ENCODE assay signal across 20 mouse cellular contexts in genomic region chr1:154200955-154201722, GRCm38 (mm10). TPM values are rescaled to one million over a fixed set of nuclear protein-coding genes. Genes with fewer than 3 reads are reported as not detected.
DNase-seq lines count a peak whose midpoint lies in the region; ATAC-seq and TF ChIP-seq lines count a peak whose summit lies in the region.
"Had no signal": no experiment of that assay in that cellular context is flagged by ENCODE, and none has a peak within 500 bp of the region (broad histone marks: within the 10 kb centered on the region; RNA-seq: fewer than 3 reads in every experiment).

Zfp648 (plus strand) TSS chr1:154201187.

- H3K36me3 ChIP-seq in lung, embryonic 16.5 days (ENCODE audit: control insufficient read depth, insufficient read depth, low read length): no peaks in the 10 kb centered on the region
- H3K36me3 ChIP-seq in kidney, postnatal 0 days (ENCODE audit: insufficient read depth, low read length): no peaks in the 10 kb centered on the region
- no peaks in the 10 kb centered on the region for H3K36me3 ChIP-seq in limb, embryonic 15.5 days
- H3K36me3 ChIP-seq: neural tube, embryonic 13.5 days had no signal

- ATAC-seq in lung, embryonic 16.5 days (ENCODE audit: low read depth): peak; percentile 53; the same call in 1 of the 2 replicates
- ATAC-seq in kidney, postnatal 0 days (replicated peaks; ENCODE audit: low FRiP score, low read depth): no peak; the same call in 1 of the 2 replicates
- peak; percentile 54; the same call in 1 of the 2 replicates for ATAC-seq in limb, embryonic 15.5 days (ENCODE audit: insufficient number of reproducible peaks, low FRiP score, low TSS enrichment, low read depth)
- ATAC-seq: forebrain, postnatal 0 days; midbrain, embryonic 16.5 days had no signal

- no peak within 1 kb of the TSS for H3K27ac ChIP-seq in lung, embryonic 16.5 days (ENCODE audit: low read length)
- H3K27ac ChIP-seq in kidney, postnatal 0 days: no peak within 1 kb of the TSS; the same call in 1 of the 2 replicates
- peak within 1 kb of the TSS; percentile 65 for H3K27ac ChIP-seq in limb, embryonic 15.5 days
- H3K27ac ChIP-seq: neural tube, embryonic 13.5 days had no signal

- TF ChIP-seq CTCF in kidney, postnatal 0 days (IDR thresholded peaks at IDR 0.05; ENCODE audit: low read depth): peak; percentile 2; the same call in 1 of the 2 replicates

- H3K4me2 ChIP-seq in lung, embryonic 16.5 days (ENCODE audit: low read depth, low read length): no peak within 1 kb of the TSS
- H3K4me2 ChIP-seq in kidney, postnatal 0 days (ENCODE audit: low read length): no peak within 1 kb of the TSS
- peak within 1 kb of the TSS; percentile 17 for H3K4me2 ChIP-seq in limb, embryonic 15.5 days
- H3K4me2 ChIP-seq: neural tube, embryonic 13.5 days had no signal

- no peak within 1 kb of the TSS for H3K9ac ChIP-seq in lung, embryonic 16.5 days (ENCODE audit: low read length)
- no peak within 1 kb of the TSS for H3K9ac ChIP-seq in kidney, postnatal 0 days (ENCODE audit: low read depth, low read length)
- H3K9ac ChIP-seq in limb, embryonic 15.5 days: no peak within 1 kb of the TSS
- H3K9ac ChIP-seq: forebrain, postnatal 0 days; neural tube, embryonic 13.5 days had no signal

- DNase-seq in adrenal gland, postnatal 14 days: peak; percentile 25
- no peak for DNase-seq in adrenal gland, adult 18-20 months (ENCODE audit: low spot score in 2 of 2)
- DNase-seq in lung, postnatal 25 days (ENCODE audit: low spot score): no peak
- DNase-seq in kidney, postnatal 0 days (ENCODE audit: low spot score): peak; percentile 7
- DNase-seq in thymus, postnatal 10 days (ENCODE audit: low spot score in 2 of 2): no peak
- DNase-seq in thymus, postnatal 0 days (ENCODE audit: low spot score): no peak
- DNase-seq: adrenal gland, adult 8-10 months; cerebellum, postnatal 25 days; forebrain, postnatal 0 days; layer of hippocampus, adult 9-11 months; left cerebral cortex, postnatal 4 days; lung, postnatal 36 days; thymus, adult 18-20 months had no signal

- peaks cover 32% of the 10 kb centered on the region for H3K27me3 ChIP-seq in lung, embryonic 16.5 days (ENCODE audit: control insufficient read depth, insufficient read depth, low read depth, low read length)
- peaks cover 11% of the 10 kb centered on the region; the same call in 1 of the 2 replicates for H3K27me3 ChIP-seq in kidney, postnatal 0 days (ENCODE audit: insufficient read depth, low read length)
- H3K27me3 ChIP-seq in limb, embryonic 15.5 days: peaks cover 29% of the 10 kb centered on the region

- no peak within 1 kb of the TSS for H3K4me3 ChIP-seq in lung, embryonic 16.5 days (ENCODE audit: low read length)
- H3K4me3 ChIP-seq in kidney, postnatal 0 days (replicated peaks; ENCODE audit: low read depth, low read length): no peak within 1 kb of the TSS
- peak within 1 kb of the TSS; percentile 12 for H3K4me3 ChIP-seq in limb, embryonic 15.5 days
- H3K4me3 ChIP-seq: neural tube, embryonic 13.5 days had no signal

- no peaks in the 10 kb centered on the region for H3K9me3 ChIP-seq in lung, embryonic 16.5 days (ENCODE audit: control insufficient read depth, low read length)
- no peaks in the 10 kb centered on the region for H3K9me3 ChIP-seq in kidney, postnatal 0 days (replicated peaks; ENCODE audit: low read length)
- no peaks in the 10 kb centered on the region for H3K9me3 ChIP-seq in limb, embryonic 15.5 days
- H3K9me3 ChIP-seq: neural tube, embryonic 13.5 days had no signal

- H3K4me1 ChIP-seq in lung, embryonic 16.5 days (replicated peaks; ENCODE audit: control insufficient read depth, insufficient read depth, low read length): peaks cover 3% of the 10 kb centered on the region; the same call in 1 of the 2 replicates
- no peaks in the 10 kb centered on the region; the same call in 1 of the 2 replicates for H3K4me1 ChIP-seq in kidney, postnatal 0 days (replicated peaks; ENCODE audit: insufficient read depth, low read length)
- peaks cover 32% of the 10 kb centered on the region for H3K4me1 ChIP-seq in limb, embryonic 15.5 days

- 27% methylated on average over 14 of the region's 14 CpGs for WGBS in lung, embryonic 16.5 days
- 40% methylated on average over 14 of the region's 14 CpGs for WGBS in kidney, postnatal 0 days
- WGBS in limb, embryonic 15.5 days: 25% methylated on average over 14 of the region's 14 CpGs

RNA-seq across cellular contexts. Expression of gene Zfp648, which starts in this region (rescaled TPM):
- 0.30 TPM in 2 replicates for total RNA-seq in adrenal gland, postnatal 14 days (2021)
- under 1 TPM; 0.20 to 0.32 TPM for total RNA-seq in adrenal gland, adult 18-20 months (2021)
- polyA plus RNA-seq in lung, embryonic 16.5 days (2015; fragmentation: Nextera tagmentation; extraction: Ambion mirVana): 0.25 and 0.33 TPM in 2 replicates
- 0.38 and 0.55 TPM in 2 replicates for polyA plus RNA-seq in kidney, postnatal 0 days (2015; fragmentation: Nextera tagmentation; extraction: Ambion mirVana)
- polyA plus RNA-seq in limb, embryonic 15.5 days (2015; fragmentation: Nextera tagmentation; extraction: Ambion mirVana): 1.5 TPM in 2 replicates
- polyA plus RNA-seq in thymus, postnatal 0 days (2015; fragmentation: Nextera tagmentation; extraction: Ambion mirVana): 0.87 and 1.5 TPM in 2 replicates
- total RNA-seq: gastrocnemius, postnatal 4 days; hematopoietic stem cell, adult 5-6 weeks had no signal
- polyA plus RNA-seq: spleen, adult 2 months had no signal

Comparison
In these comparisons a context has a peak if more than half of its experiments do, and no peak if none do; other contexts are left out.
1. Peak in DNase-seq in adrenal gland, postnatal 14 days; RNA of the gene not detected or under 1 TPM.
2. Peak in ATAC-seq in lung, embryonic 16.5 days; RNA of the gene not detected or under 1 TPM.
3. Peak in DNase-seq in kidney, postnatal 0 days; RNA of the gene not detected or under 1 TPM.